Mouse (Mus musculus) gastrocnemius, adult 8-10 months (tissue): ENCODE results near the gene Elovl6. TPM values are rescaled to one million over a fixed set of nuclear protein-coding genes. Genes with fewer than 3 reads are reported as not detected.

Experiments
- DNase-seq, 2 experiments: peaks; one replicate each; pipeline ENCODE4 v3.0.0; 2022; ENCODE audit warnings: low spot score in 2 of 2
- total RNA-seq, 4 experiments: library from RNA; stranded (reverse); gene quantifications; 2 replicates each; pipeline ENCODE4 v1.2.4; 2022

Elovl6 gene
- total RNA-seq, 4 experiments from 2014 or later, result 0.19 to 0.75 (median 0.31) TPM

- DNase-seq, result no peak
Measured at GRCm38 (mm10) chr3:129605487-129605886, 73.3 kb downstream of the Elovl6 start.

DNA sequence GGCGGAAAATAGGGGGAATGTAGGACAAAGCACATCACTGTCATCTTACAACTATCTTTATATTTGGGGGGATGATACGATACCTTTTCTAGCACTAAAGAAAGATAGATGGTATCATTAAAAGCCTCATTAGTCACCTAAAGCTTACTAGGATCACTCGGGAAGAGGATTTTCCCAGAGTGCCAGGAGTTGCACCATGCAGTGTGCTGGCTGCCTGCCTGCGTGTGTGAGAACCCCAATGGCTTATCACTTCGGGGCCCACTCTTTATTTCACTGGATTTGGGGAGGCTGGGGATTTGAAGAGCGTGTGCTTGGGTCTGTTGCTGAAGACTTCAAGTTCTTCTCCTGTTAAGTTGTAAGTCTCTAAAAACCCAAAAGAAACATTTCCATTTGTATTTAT is 73.8 kb downstream of the Elovl6 start:
- DNase-seq, result no peak

- DNase-seq, result no peak
Measured at GRCm38 (mm10) chr3:129611626-129612025, 79.5 kb downstream of the Elovl6 start.

DNA sequence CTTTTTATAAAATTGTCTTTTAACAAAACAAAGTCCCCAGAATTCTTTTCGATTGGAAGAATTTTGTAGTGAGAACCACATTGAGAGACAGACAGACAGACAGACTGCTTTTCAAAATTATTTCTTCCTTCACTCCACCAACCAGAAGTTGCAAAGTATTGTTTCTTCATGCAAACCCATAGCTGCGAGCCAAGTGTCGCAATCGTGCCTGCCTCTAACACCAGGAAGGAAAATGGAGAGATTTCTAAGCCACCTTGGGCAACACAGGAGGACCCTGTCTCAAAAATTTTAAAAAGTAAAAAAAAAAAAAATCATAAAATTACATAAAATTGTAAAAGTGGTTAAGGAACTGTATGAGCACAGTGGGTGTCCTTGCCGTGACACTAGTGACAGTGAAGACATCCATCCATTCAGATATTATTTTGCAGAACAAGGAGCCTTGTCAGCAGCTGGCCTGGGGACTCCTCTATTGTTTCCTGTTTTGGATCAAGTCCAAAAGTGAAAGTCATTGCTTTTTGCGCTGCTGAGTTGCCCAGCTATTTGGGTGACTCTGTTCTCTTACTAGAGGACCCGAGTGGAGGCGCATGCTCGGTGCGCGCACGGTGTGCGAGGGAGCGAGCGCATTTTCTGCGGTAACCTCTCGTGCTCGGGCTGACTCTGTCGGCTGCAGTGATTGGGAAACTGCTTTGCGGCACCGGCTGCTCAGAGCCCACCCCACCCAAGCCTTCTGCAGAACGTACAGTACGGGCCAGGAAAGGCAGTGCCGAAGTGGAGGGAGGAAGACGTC is 80.3 kb downstream of the Elovl6 start:
- DNase-seq, result no peak

DNA sequence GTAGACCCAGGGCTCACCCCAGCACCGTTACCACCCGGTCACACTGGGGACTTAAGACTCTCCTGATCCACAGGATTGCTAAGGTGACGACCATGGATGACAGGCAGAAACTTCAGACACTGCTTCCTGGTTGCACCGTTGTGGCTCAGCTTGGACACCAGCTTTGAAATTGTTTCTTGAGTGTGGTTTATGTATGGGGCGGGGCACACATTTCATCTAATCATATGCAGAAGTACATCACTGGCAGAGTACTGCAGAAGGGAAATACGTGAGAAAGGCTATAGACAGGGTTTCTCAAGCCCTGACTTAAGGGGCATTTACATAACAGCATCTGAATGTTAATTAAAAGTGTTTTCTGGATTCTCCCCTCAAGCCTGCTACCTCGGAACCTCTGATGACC is 81.6 kb downstream of the Elovl6 start:
- no peak for DNase-seq

GRCm38 (mm10) chr3:129614216-129614615 is 82.1 kb downstream of the Elovl6 start:
- DNase-seq, result no peak

GRCm38 (mm10) chr3:129617450-129617849 is 85.3 kb downstream of the Elovl6 start:
- DNase-seq, result no peak

DNA sequence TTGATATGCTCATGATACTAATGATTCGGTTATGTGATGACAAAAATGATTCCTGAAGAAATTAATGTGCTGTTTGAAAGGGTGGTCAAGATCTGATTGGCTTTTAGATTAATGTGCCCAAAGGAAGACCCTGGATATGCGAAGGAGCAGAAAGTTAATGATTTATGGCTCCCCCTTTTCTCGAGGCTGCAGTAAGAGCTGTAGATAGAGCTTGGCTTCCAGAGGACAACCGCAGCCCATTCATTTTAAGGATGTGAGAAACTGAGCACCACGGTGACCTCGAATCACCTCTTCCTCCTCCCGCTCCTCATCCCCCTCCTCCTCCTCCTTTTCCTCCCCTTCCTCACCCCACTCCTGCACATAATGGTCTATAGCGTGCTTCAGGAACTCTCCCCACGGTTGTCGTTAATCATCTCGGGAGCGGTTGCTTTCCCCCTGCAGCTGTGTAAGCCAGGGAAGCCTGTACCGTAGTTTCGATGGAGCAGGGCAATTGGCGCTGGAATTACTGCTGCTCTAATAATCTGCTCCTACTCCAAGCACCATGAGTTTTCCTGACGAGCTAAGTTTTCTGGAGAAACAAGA is 87.1 kb downstream of the Elovl6 start:
- DNase-seq, result no peak

DNA sequence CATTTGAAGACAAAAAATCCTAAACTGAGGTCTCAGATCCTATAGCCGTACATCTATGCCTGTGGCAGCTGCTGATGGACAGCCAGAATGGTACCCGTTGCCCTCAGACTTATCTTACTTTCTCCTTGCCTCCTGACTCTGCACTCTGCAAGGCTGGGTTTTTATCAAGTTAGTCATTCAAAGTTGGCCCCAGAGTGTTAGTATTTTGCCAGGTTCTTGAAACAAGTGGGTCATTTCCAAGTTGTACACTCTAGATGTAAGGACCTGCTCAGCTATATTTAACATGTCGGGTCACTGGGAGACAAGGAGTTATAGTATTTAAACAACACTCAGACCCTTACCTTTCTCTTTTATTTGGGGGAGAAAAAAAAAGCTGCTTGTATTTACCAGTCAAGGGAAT is 88.6 kb downstream of the Elovl6 start:
- no peak for DNase-seq

DNA sequence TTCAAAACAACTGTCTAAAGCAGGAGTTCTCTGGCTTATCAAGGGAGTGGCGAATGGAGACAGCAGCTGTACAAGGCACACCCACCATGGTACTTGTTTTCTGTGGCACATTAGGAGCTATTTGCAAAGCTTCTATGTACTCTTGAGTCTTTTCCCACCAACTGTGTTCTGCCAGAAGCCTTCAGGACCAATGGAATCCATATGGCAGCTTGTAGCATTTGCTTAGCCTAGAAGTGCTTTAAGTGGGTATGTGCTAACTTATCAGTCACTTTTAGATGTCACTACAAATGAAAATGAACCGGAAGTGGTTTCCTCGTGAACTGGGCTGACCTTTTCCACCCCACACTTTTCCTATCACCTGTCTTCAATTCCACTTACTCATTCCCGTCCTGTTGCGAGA is 89.1 kb downstream of the Elovl6 start:
- no peak for DNase-seq

GRCm38 (mm10) chr3:129622120-129622519 is 90.0 kb downstream of the Elovl6 start:
- DNase-seq, result no peak

DNA sequence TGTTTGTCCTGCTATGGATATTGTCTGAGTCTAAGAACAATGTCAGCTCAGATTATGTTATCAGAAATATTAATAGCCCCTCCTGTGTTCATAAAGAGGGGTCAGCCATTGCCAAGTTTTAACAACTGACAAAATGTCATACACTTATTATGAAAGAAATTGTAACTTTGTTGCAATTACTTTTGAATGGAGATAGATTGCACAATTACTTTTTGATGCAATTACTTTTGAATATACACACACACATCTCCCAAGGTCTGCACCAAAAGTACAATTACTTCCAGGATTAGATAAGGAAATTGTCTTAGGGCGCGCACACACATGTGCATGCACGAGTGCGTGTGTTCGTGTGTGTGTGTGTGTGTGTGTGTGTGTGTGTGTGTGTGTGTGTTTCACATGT is 90.5 kb downstream of the Elovl6 start:
- no peak for DNase-seq

- no peak for DNase-seq
Measured at GRCm38 (mm10) chr3:129624193-129624805, 92.1 kb downstream of the Elovl6 start.

DNA sequence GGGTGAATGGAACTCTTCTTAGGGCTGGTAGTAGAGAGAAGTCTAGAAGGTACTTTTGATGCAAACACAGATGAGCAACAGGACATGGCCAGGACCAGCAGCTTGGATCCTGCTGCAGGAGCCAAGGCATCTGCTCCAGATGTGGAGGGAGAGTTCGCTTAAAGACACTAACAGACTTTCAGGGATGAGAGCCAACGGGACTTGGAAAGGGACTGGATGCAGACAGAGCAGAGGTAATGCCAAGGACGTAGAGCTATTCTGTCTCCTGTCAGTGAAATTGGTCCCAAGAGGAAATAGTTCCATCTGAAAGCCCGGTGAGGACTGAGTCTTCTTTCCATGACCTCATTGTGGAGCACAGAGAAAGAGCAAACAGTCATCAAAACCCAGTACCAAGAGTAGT is 95.1 kb downstream of the Elovl6 start:
- peak in 1 of 2 experiments; percentile 24 for DNase-seq

- no peak for DNase-seq
Measured at GRCm38 (mm10) chr3:129631018-129631417, 98.9 kb downstream of the Elovl6 start.

GRCm38 (mm10) chr3:129631857-129632256 is 99.7 kb downstream of the Elovl6 start:
- DNase-seq, result no peak

DNA sequence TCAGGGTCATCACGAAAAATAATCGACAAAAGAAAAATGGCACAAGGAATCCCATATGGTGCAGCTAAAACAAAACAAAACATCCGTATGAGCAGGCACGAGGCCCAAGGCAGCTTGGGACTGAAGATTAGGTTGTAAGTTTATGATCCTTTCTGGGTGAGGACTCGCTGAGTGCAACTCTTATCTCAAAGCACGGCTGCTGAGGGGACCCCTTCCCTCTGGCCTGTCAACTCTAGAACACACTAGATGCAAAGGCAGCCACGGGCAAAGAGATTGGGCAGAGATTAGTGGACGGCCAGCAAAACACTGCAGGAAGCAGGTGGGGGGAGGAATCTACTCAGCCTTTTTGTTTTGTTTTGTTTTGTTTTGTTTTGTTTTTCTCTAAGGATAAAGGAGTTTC is 101.4 kb downstream of the Elovl6 start:
- no peak for DNase-seq

GRCm38 (mm10) chr3:129634260-129634901 is 102.2 kb downstream of the Elovl6 start:
- DNase-seq, result no peak

- no peak for DNase-seq
Measured at GRCm38 (mm10) chr3:129637446-129637845, 105.3 kb downstream of the Elovl6 start.

DNA sequence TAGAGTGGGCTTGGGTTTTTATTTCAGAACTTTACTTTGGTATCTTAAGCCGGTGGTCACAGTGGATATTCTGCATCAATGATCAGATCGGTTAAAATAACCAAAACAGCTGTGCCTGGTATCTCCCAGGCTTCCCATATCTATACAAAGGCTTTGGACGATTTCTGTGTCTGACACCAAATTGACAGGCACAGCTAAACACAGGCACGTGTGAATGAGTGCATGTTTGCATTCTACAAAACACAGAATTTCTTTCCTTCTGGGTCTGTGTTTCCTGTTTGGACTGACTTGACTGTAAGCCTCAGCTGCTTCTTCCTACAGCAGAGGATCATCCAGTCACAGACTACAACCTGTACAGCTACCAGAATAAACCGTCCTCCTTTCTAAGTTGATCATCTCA is 107.5 kb downstream of the Elovl6 start:
- no peak for DNase-seq

- no peak for DNase-seq
Measured at GRCm38 (mm10) chr3:129640211-129641000, 108.3 kb downstream of the Elovl6 start.
